Mouse (Mus musculus) testis, adult 2 months (tissue): Measurements from ENCODE around the gene Ifnar1.

Source experiments
- CTCF ChIP-seq: fragments of 200-500 bp; IDR thresholded peaks from 2 replicates; pipeline ENCODE4 v1.5.1; 2012; ENCODE audit warnings: low read depth, mild to moderate bottlenecking, inconsistent platforms, low read length, moderate library complexity; ENCODE audit not compliant: control insufficient read depth, insufficient read depth, insufficient replicate concordance
- POLR2A ChIP-seq: fragments of 200-500 bp; IDR thresholded peaks from 2 replicates; pipeline ENCODE4 v1.6.1; 2012; ENCODE audit warnings: low read depth, mild to moderate bottlenecking, inconsistent platforms, low read length, moderate library complexity; ENCODE audit not compliant: control insufficient read depth

GRCm38 (mm10) chr16:91547974-91548373, 62.9 kb downstream of the Ifnar1 start:
- TF ChIP-seq CTCF (no peak), POLR2A (no peak)
